Mouse (Mus musculus): ENCODE measurements around the gene Cdc20b. TPM values are rescaled to one million over a fixed set of nuclear protein-coding genes. Genes with fewer than 3 reads are reported as not detected.
"Not testable (repeated sequence)": the region's sequence is repeated elsewhere in the genome, so short reads cannot be mapped to it uniquely, and the experiment has no call there.

Cdc20b gene
- polyA plus RNA-seq, 1 experiment from 2014 or later, result not detected

DNA sequence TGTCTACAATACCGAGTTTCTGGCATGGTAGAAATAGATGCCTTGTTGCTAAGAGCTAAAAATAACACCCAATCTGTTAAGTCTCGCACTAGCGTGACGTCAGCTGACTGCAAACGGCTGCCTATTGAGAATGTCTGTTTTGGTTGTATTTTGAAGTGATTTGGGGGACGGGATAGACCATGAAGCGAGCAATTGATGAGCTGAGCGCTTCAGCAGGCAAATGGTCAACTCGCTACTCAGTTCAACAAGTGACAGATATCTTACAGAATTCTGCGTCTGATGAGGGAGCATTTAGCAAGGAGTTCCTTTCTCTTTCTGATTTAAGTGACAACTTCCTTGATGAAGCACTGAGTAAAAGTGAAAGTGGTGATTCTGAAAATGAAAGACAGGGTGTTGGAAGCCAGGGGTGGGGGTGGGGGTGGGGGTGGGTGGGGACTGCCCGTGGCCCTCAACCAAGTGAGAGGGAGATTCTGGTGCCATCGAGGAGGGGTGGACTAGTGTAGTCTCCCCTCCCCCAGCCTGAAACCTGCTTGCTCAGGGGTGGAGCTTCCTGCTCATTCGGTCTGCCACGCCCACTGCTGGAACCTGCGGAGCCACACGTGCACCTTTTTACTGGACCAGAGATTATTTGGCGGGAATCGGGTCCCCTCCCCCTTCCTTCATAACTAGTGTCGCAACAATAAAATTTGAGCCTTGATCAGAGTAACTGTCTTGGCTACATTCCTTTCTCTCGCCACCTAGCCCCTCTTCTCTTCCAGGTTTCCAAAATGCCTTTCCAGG, 21.5 kb upstream of the Cdc20b start:
- H3K4me2 ChIP-seq (ENCODE audit: low read depth, severe bottlenecking); H3K27me3 ChIP-seq (ENCODE audit: control insufficient read depth, insufficient read depth, low read length); H3K9me3 ChIP-seq (ENCODE audit: control insufficient read depth, low read length); H3K4me3 ChIP-seq (ENCODE audit: low read depth, low read length); H3K9ac ChIP-seq (ENCODE audit: low read length); H3K4me1 ChIP-seq (ENCODE audit: control insufficient read depth, insufficient read depth, low read length); H3K27ac ChIP-seq (replicated peaks; ENCODE audit: low read depth, low read length); DNase-seq (ENCODE audit: low spot score); H3K36me3 ChIP-seq (ENCODE audit: control insufficient read depth, insufficient read depth, low read length); ATAC-seq (ENCODE audit: insufficient number of reproducible peaks, low FRiP score, low TSS enrichment, low read depth): not testable (repeated sequence)
- 50% methylated on average over 18 of the region's 20 CpGs for WGBS

DNA sequence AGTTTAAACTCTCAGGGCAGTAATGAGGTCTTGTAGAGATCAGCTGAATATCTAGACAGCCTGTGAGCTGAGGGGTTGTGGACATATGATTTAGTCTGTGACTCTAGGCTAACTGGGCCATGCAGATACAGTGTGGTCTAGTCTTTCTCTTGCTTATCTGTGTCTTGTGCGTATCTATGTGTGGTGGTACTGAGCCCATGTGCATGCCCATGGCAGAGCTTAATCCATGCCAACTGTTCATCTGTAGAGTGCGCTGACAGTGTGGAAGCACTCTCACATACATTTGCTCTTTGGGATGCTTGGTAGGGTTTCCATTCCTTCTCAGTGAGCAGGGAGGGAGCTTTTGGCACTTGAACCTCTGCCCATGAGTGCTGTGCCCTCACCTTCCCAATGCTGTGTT, 13.4 kb upstream of the Cdc20b start:
- no peak for DNase-seq (ENCODE audit: low spot score)
- no peaks in the 10 kb centered on the region for H3K27me3 ChIP-seq (ENCODE audit: control insufficient read depth, insufficient read depth, low read length)
- WGBS, result 93% methylated on average over 2 of the region's 2 CpGs
- no peak overlapping the region for H3K27ac ChIP-seq (replicated peaks; ENCODE audit: low read depth, low read length)
- H3K9me3 ChIP-seq (ENCODE audit: control insufficient read depth, low read length), result no peaks in the 10 kb centered on the region
- no peak overlapping the region for H3K9ac ChIP-seq (ENCODE audit: low read length)
- H3K4me2 ChIP-seq (ENCODE audit: low read depth, severe bottlenecking), result no peak overlapping the region
- H3K4me3 ChIP-seq (ENCODE audit: low read depth, low read length), result no peak overlapping the region
- no peaks in the 10 kb centered on the region for H3K4me1 ChIP-seq (ENCODE audit: control insufficient read depth, insufficient read depth, low read length)
- no peaks in the 10 kb centered on the region for H3K36me3 ChIP-seq (ENCODE audit: control insufficient read depth, insufficient read depth, low read length)
- no peak for ATAC-seq (ENCODE audit: insufficient number of reproducible peaks, low FRiP score, low TSS enrichment, low read depth)

- H3K27me3 ChIP-seq (ENCODE audit: control insufficient read depth, insufficient read depth, low read length), result no peaks in the 10 kb centered on the region
- no peak overlapping the region for H3K4me2 ChIP-seq (ENCODE audit: low read depth, severe bottlenecking)
- ATAC-seq (ENCODE audit: insufficient number of reproducible peaks, low FRiP score, low TSS enrichment, low read depth) (no peak), DNase-seq (ENCODE audit: low spot score) (no peak)
- H3K4me3 ChIP-seq (ENCODE audit: low read depth, low read length), result no peak overlapping the region
- H3K36me3 ChIP-seq (ENCODE audit: control insufficient read depth, insufficient read depth, low read length), result no peaks in the 10 kb centered on the region
- H3K9me3 ChIP-seq (ENCODE audit: control insufficient read depth, low read length), result no peaks in the 10 kb centered on the region
- no peak overlapping the region for H3K9ac ChIP-seq (ENCODE audit: low read length)
- no peak overlapping the region for H3K27ac ChIP-seq (replicated peaks; ENCODE audit: low read depth, low read length)
- no peaks in the 10 kb centered on the region for H3K4me1 ChIP-seq (ENCODE audit: control insufficient read depth, insufficient read depth, low read length)
- 72% methylated on average over 8 of the region's 8 CpGs for WGBS
Measured at GRCm38 (mm10) chr13:113022467-113022866, 12.4 kb upstream of the Cdc20b start.

DNA sequence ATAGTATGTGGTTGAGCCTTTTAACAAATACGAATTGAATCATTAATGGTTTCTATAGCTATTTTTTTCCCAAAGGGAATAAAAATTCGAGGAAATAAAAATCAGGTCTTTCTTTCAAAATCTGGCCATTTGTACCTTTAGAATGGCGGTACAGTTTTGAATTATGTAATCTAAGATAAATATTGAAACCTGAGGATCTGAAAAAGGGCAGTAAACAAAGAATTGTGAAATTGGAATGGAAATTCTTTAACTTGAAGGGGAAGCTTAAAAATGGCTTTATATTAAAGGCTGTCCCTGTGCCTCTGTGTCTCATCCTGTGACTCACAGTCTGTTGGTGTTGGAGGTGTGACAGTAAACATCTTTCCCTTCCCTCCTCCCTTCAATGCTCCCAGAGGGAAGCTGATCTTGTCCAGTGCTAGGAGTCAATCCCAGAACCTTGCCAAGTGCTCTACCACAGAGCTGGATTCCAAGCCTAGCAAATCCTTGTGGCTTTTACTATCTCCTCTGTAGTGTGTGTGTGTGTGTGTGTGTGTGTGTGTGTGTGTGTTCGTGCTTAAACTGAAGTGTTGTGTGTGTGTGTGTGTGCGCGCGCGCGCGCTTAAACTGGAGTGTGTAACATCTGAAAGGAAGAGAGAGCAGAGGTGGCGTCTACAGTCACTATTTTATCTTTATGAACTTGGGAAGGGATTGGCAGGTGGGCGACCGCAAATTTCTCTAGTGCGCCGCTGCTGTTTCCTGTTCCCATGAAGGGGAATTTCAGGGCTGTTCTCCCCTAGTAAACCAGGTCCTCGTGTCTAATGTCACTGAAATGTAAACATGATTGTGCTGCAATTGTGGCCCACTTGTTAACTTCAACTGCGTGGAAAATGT, 11.4 kb upstream of the Cdc20b start:
- Histone ChIP-seq H3K4me3 (ENCODE audit: low read depth, low read length) (no peak overlapping the region), H3K4me1 (ENCODE audit: control insufficient read depth, insufficient read depth, low read length) (no peaks in the 10 kb centered on the region), H3K9ac (ENCODE audit: low read length) (no peak overlapping the region), H3K36me3 (ENCODE audit: control insufficient read depth, insufficient read depth, low read length) (no peaks in the 10 kb centered on the region), H3K9me3 (ENCODE audit: control insufficient read depth, low read length) (no peaks in the 10 kb centered on the region), H3K27me3 (ENCODE audit: control insufficient read depth, insufficient read depth, low read length) (no peaks in the 10 kb centered on the region), H3K4me2 (ENCODE audit: low read depth, severe bottlenecking) (no peak overlapping the region), H3K27ac (replicated peaks; ENCODE audit: low read depth, low read length) (no peak overlapping the region)
- DNase-seq (ENCODE audit: low spot score) (no peak), ATAC-seq (ENCODE audit: insufficient number of reproducible peaks, low FRiP score, low TSS enrichment, low read depth) (no peak)
- WGBS, result 76% methylated on average over 17 of the region's 17 CpGs

DNA sequence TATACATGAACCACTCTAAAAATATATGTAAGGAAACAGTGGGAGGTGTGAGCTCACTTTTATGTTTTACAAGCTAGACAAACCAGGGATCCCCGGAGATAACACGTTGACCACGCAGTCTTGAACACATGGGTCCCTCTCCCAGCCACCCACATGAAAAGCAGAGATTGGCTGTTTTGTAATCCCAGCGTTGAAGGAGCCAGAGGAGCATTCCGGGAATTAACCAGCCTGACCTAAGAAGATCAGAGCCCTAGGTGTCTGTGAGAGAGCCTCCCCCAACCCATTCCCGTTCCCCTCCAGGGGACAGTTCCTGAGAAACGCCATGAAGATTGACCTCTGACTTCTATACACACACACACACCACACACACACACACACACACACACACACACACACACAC, 3.6 kb upstream of the Cdc20b start:
- Histone ChIP-seq H3K27ac (replicated peaks; ENCODE audit: low read depth, low read length) (no peak overlapping the region), H3K9ac (ENCODE audit: low read length) (peak overlapping the region; percentile 69; the same call in 1 of the 2 replicates), H3K4me2 (ENCODE audit: low read depth, severe bottlenecking) (peak overlapping the region; percentile 79), H3K27me3 (ENCODE audit: control insufficient read depth, insufficient read depth, low read length) (peaks cover 16% of the 10 kb centered on the region), H3K4me1 (ENCODE audit: control insufficient read depth, insufficient read depth, low read length) (peaks cover 6% of the 10 kb centered on the region), H3K4me3 (ENCODE audit: low read depth, low read length) (peak overlapping the region; percentile 42), H3K36me3 (ENCODE audit: control insufficient read depth, insufficient read depth, low read length) (no peaks in the 10 kb centered on the region), H3K9me3 (ENCODE audit: control insufficient read depth, low read length) (no peaks in the 10 kb centered on the region)
- WGBS, result under 1% methylated on average over 7 of the region's 7 CpGs
- ATAC-seq (ENCODE audit: insufficient number of reproducible peaks, low FRiP score, low TSS enrichment, low read depth), result 0 out of 2 replicates have a peak, but pooled peaks have one; percentile 10
- peak; percentile 50 for DNase-seq (ENCODE audit: low spot score)

- Histone ChIP-seq H3K9me3 (ENCODE audit: control insufficient read depth, low read length) (no peaks in the 10 kb centered on the region), H3K27me3 (ENCODE audit: control insufficient read depth, insufficient read depth, low read length) (peaks cover 16% of the 10 kb centered on the region), H3K27ac (replicated peaks; ENCODE audit: low read depth, low read length) (no peak overlapping the region), H3K4me3 (ENCODE audit: low read depth, low read length) (peak overlapping the region; percentile 42), H3K4me1 (ENCODE audit: control insufficient read depth, insufficient read depth, low read length) (peaks cover 6% of the 10 kb centered on the region), H3K36me3 (ENCODE audit: control insufficient read depth, insufficient read depth, low read length) (no peaks in the 10 kb centered on the region), H3K4me2 (ENCODE audit: low read depth, severe bottlenecking) (peak overlapping the region; percentile 79), H3K9ac (ENCODE audit: low read length) (peak overlapping the region; percentile 69)
- WGBS, result under 1% methylated on average over 40 of the region's 40 CpGs
- ATAC-seq (ENCODE audit: insufficient number of reproducible peaks, low FRiP score, low TSS enrichment, low read depth), result peak; percentile 62
- DNase-seq (ENCODE audit: low spot score), result peak; percentile 80
Measured at GRCm38 (mm10) chr13:113031792-113032571, 2.9 kb upstream of the Cdc20b start.

GRCm38 (mm10) chr13:113032831-113033230, 2.1 kb upstream of the Cdc20b start:
- H3K9me3 ChIP-seq (ENCODE audit: control insufficient read depth, low read length), result no peaks in the 10 kb centered on the region
- H3K4me3 ChIP-seq (ENCODE audit: low read depth, low read length), result no peak overlapping the region
- H3K36me3 ChIP-seq (ENCODE audit: control insufficient read depth, insufficient read depth, low read length), result no peaks in the 10 kb centered on the region
- no peak overlapping the region for H3K4me2 ChIP-seq (ENCODE audit: low read depth, severe bottlenecking)
- H3K27ac ChIP-seq (replicated peaks; ENCODE audit: low read depth, low read length), result no peak overlapping the region
- no peak for ATAC-seq (ENCODE audit: insufficient number of reproducible peaks, low FRiP score, low TSS enrichment, low read depth)
- H3K27me3 ChIP-seq (ENCODE audit: control insufficient read depth, insufficient read depth, low read length), result peaks cover 16% of the 10 kb centered on the region
- DNase-seq (ENCODE audit: low spot score), result no peak
- H3K4me1 ChIP-seq (ENCODE audit: control insufficient read depth, insufficient read depth, low read length), result peaks cover 6% of the 10 kb centered on the region
- H3K9ac ChIP-seq (ENCODE audit: low read length), result no peak overlapping the region

GRCm38 (mm10) chr13:113034271-113034886, 532 bp upstream of the Cdc20b start:
- Histone ChIP-seq H3K27ac (replicated peaks; ENCODE audit: low read depth, low read length) (no peak overlapping the region), H3K4me3 (ENCODE audit: low read depth, low read length) (peak overlapping the region; percentile 45), H3K9me3 (ENCODE audit: control insufficient read depth, low read length) (no peaks in the 10 kb centered on the region), H3K27me3 (ENCODE audit: control insufficient read depth, insufficient read depth, low read length) (peaks cover 16% of the 10 kb centered on the region), H3K36me3 (ENCODE audit: control insufficient read depth, insufficient read depth, low read length) (no peaks in the 10 kb centered on the region), H3K4me1 (ENCODE audit: control insufficient read depth, insufficient read depth, low read length) (peaks cover 6% of the 10 kb centered on the region), H3K9ac (ENCODE audit: low read length) (no peak overlapping the region), H3K4me2 (ENCODE audit: low read depth, severe bottlenecking) (peak overlapping the region; percentile 81)
- under 1% methylated on average over 11 of the region's 11 CpGs for WGBS
- ATAC-seq (ENCODE audit: insufficient number of reproducible peaks, low FRiP score, low TSS enrichment, low read depth), result no peak
- peak; percentile 38 for DNase-seq (ENCODE audit: low spot score)
